Mouse (Mus musculus) CH12.LX (cell line): ENCODE results near the gene S100a10.

Experiments
- CTCF ChIP-seq, 2 experiments: IDR thresholded peaks in 1 of 2; conservative IDR thresholded peaks in 1 of 2; 2 replicates each; pipeline ENCODE4 v1.5.1; 2011 to 2012; ENCODE audit warnings: low read depth in 2 of 2, low read length in 2 of 2, improper control_type of control experiment in 1 of 2, inconsistent platforms in 1 of 2, mild to moderate bottlenecking in 1 of 2, moderate library complexity in 1 of 2
- ETS1 ChIP-seq: conservative IDR thresholded peaks from 2 replicates; pipeline ENCODE4 v1.6.1; 2012; ENCODE audit warnings: low read depth, mild to moderate bottlenecking, inconsistent platforms, low read length, improper control_type of control experiment, moderate library complexity
- POLR2A ChIP-seq: IDR thresholded peaks from 2 replicates; pipeline ENCODE4 v1.6.1; 2011; ENCODE audit warnings: low read depth, mild to moderate bottlenecking, improper control_type of control experiment, low read length
- RCOR1 ChIP-seq: conservative IDR thresholded peaks from 2 replicates; pipeline ENCODE4 v1.6.1; 2012; ENCODE audit warnings: low read depth, mild to moderate bottlenecking, inconsistent platforms, low read length, improper control_type of control experiment
- ZNF384 ChIP-seq: IDR thresholded peaks from 2 replicates; pipeline ENCODE4 v1.6.1; 2012; ENCODE audit warnings: low read depth, low read length, improper control_type of control experiment, inconsistent platforms

DNA sequence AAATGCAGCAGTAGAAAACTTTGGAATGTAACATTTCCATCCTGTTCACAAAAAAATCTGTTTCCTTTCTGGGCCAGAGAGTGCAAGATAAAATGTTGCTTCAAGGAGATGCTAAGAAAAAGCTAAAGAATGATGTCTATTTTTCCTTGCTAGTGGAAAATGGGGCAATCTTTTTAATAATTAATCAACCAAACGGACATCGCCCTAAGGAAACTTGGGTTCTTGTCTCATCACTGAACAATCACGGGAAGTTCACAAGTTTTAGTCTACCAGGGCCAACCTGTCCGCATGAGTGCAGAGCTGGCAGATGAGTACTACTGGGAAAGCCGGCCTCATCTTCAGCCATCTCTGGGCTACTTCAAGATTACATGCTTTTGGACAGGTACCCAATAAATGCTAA lies 34.7 kb downstream of the S100a10 start:
- TF ChIP-seq RCOR1 (no peak), ZNF384 (no peak), CTCF (conservative IDR thresholded peaks at IDR 0.05 in 1 of 2, IDR thresholded peaks at IDR 0.05 in 1 of 2; ENCODE audit: low read depth in 2 of 2, low read length in 2 of 2) (no peak), ETS1 (no peak), POLR2A (no peak)
